Mouse (Mus musculus) frontal cortex, postnatal 36 days (tissue): ENCODE data around the gene Pdcd7.

ENCODE experiments used
- DNase-seq, 2 experiments: peaks; one replicate each; pipeline ENCODE4 v3.0.0; 2022; ENCODE audit warnings: low spot score in 2 of 2

Gene Pdcd7

GRCm38 (mm10) chr9:65356971-65357370, 11.1 kb downstream of the Pdcd7 start:
- DNase-seq: no peak

- DNase-seq: no peak
These were observed 13.1 kb downstream of the Pdcd7 start for GRCm38 (mm10) chr9:65358956-65359480.

- DNase-seq: no peak
These were observed 14.9 kb downstream of the Pdcd7 start, which contains the start of gene Ubap1l for GRCm38 (mm10) chr9:65360641-65361448. Gene Ubap1l, plus strand, starts transcription at chr9:65361041.

- DNase-seq: no peak
These were observed 17.8 kb downstream of the Pdcd7 start for GRCm38 (mm10) chr9:65363684-65364083.

- DNase-seq: no peak
These were observed 19.8 kb downstream of the Pdcd7 start for GRCm38 (mm10) chr9:65365721-65366120.

GRCm38 (mm10) chr9:65371756-65372155, 25.9 kb downstream of the Pdcd7 start:
- DNase-seq: no peak

GRCm38 (mm10) chr9:65372449-65372848, 26.5 kb downstream of the Pdcd7 start:
- peak in 1 of 2 experiments; percentile 18 for DNase-seq

GRCm38 (mm10) chr9:65374468-65375162, 28.7 kb downstream of the Pdcd7 start:
- no peak for DNase-seq

- DNase-seq: peak; percentile 78 to 79
These were observed 29.4 kb downstream of the Pdcd7 start for GRCm38 (mm10) chr9:65375163-65375934.

- no peak for DNase-seq
These were observed 35.2 kb downstream of the Pdcd7 start for GRCm38 (mm10) chr9:65381017-65381590.

- DNase-seq: no peak
These were observed 36.3 kb downstream of the Pdcd7 start for GRCm38 (mm10) chr9:65382031-65382750.

- no peak for DNase-seq
These were observed 36.8 kb downstream of the Pdcd7 start for GRCm38 (mm10) chr9:65382751-65383097.

- no peak for DNase-seq
These were observed 38.4 kb downstream of the Pdcd7 start for GRCm38 (mm10) chr9:65384276-65384675.

GRCm38 (mm10) chr9:65386373-65387140, 40.7 kb downstream of the Pdcd7 start:
- no peak for DNase-seq

- DNase-seq: no peak
These were observed 45.1 kb downstream of the Pdcd7 start for GRCm38 (mm10) chr9:65390752-65391612.

- DNase-seq: no peak
These were observed 45.7 kb downstream of the Pdcd7 start, which contains the start of gene Kbtbd13 for GRCm38 (mm10) chr9:65391613-65391964. Gene Kbtbd13, minus strand, starts transcription at chr9:65391652.

- DNase-seq: peak; percentile 51 to 58
These were observed 46.9 kb downstream of the Pdcd7 start for GRCm38 (mm10) chr9:65392638-65393364.

- DNase-seq: no peak
These were observed 47.7 kb downstream of the Pdcd7 start for GRCm38 (mm10) chr9:65393606-65394005.

- DNase-seq: no peak
These were observed 48.5 kb downstream of the Pdcd7 start for GRCm38 (mm10) chr9:65394360-65394759.
